Mouse (Mus musculus): ENCODE measurements at regions not wholly inside any gene's neighbourhood (a gene's known extent, or its start where the extent isn't known, plus 50 kb on each side); places are given as distances from the start of the nearest gene placed in this dataset.
A peak's percentile ranks its signal among the peaks of the same experiment; 100 is the strongest.

DNA sequence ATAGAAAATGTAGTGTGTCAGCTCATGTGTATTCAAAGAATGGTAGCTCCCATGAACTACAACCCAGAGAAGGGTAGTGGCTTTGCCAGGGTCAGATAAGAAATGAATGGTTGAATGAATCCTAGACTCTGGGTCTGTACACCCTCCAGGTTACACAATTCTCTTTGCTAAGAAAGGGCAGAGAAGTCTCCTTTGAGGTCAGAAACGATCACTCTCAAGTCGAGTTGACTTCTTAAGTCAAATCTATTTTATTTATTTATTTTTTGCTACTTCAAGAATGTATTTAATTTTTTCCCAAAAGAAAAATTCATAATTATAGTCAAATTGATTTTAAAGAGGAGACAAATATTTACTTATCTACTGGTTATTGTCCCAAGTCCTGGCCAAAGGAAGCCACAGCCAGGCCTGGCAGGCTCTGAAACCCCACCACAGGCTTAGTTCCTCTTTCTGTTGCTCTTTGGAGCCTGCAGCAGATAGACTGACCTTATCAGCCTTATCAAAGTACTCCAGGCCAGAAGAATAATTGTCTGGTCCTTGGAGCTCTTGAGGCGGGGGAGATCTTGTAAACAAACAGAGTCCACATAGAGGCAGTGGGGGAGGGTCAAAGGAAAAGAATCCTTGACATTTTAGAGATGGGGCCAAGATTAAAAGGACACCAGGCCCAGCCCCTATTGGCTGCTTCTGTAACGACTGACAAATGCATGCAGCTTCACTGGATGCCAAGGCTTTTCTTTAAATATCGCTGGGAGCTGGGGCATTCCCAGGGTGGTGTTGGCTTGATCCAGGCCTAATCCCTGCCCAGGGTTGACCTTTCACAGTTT is 104.6 kb upstream of the Jun start:
- 45% methylated on average over 5 of the region's 5 CpGs for whole genome bisulfite sequencing
- no peak overlapping the region for H3K27ac ChIP-seq (replicated peaks; ENCODE audit: low read depth, low read length)

DNA sequence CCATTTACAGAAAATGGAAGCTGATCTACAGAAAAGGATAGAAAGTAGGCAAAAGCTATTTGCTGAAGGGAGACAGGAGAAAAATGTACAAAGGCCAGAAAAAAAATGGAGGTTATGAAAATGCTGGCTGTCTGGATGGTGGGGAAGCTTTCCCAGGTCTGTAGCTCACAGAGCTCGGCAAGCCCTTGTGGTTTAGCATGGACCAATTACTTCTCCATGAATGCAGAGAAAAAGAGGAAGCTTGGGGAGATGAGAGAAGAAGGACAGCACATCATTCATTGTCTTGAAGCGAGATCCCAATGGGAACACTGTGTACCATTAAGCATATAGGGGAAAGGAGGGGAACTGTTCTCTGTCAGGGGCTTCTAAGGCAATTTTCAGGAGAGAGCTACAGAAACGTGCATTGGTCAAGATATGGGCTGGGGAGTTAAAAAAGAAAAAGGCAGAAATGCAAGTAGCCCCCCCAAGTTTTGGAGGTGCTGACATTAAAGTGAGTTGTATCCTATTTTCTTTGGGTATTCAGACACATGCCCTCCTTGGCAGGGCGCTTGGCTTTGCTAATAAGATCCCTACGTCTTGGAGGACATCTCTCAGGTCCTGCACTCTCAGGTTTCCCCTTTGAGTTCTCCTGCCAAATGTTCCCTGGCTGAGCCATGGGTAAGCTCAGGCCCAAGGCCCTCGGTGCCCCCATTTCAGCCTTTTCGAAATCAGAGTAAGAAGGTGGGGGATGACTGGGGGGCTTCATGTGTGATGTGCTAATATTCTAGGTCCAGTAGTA is 105.8 kb upstream of the Jun start:
- DNase-seq (no peak), ATAC-seq (ENCODE audit: low FRiP score, low TSS enrichment) (no peak)
- H3K4me2 ChIP-seq (ENCODE audit: low read length): no peak overlapping the region
- H3K27ac ChIP-seq (replicated peaks; ENCODE audit: low read depth, low read length): no peak overlapping the region
- H3K4me3 ChIP-seq (replicated peaks; ENCODE audit: low read depth, low read length): no peak overlapping the region
- no peaks in the 10 kb centered on the region for H3K36me3 ChIP-seq (ENCODE audit: control insufficient read depth, insufficient read depth, low read length)
- no peak overlapping the region for H3K9ac ChIP-seq (replicated peaks; ENCODE audit: low read length)
- 84% methylated on average over 7 of the region's 7 CpGs for WGBS
- no peaks in the 10 kb centered on the region for H3K9me3 ChIP-seq (ENCODE audit: control insufficient read depth, low read length)
- peaks cover 5% of the 10 kb centered on the region; the same call in 1 of the 2 replicates for H3K4me1 ChIP-seq (ENCODE audit: control insufficient read depth, insufficient read depth, low read length)
- H3K27me3 ChIP-seq (ENCODE audit: control insufficient read depth, insufficient read depth, low read length): no peaks in the 10 kb centered on the region

More for the DNA sequence above, 104.6 kb upstream of the Jun start:
- no peak for DNase-seq
- no peak overlapping the region for H3K4me2 ChIP-seq (ENCODE audit: low read length)
- no peak overlapping the region for H3K9ac ChIP-seq (replicated peaks; ENCODE audit: low read length)
- H3K4me1 ChIP-seq (ENCODE audit: control insufficient read depth, insufficient read depth, low read length): peaks cover 3% of the 10 kb centered on the region; the same call in 1 of the 2 replicates
- ATAC-seq (ENCODE audit: low FRiP score, low TSS enrichment): no peak
- no peak overlapping the region for H3K4me3 ChIP-seq (replicated peaks; ENCODE audit: low read depth, low read length)
- H3K9me3 ChIP-seq (ENCODE audit: control insufficient read depth, low read length): no peaks in the 10 kb centered on the region
- no peaks in the 10 kb centered on the region for H3K36me3 ChIP-seq (ENCODE audit: control insufficient read depth, insufficient read depth, low read length)
- no peaks in the 10 kb centered on the region for H3K27me3 ChIP-seq (ENCODE audit: control insufficient read depth, insufficient read depth, low read length)

- Histone ChIP-seq H3K4me2 (ENCODE audit: low read length) (no peak overlapping the region), H3K9ac (replicated peaks; ENCODE audit: low read length) (no peak overlapping the region), H3K36me3 (ENCODE audit: control insufficient read depth, insufficient read depth, low read length) (no peaks in the 10 kb centered on the region), H3K4me1 (ENCODE audit: control insufficient read depth, insufficient read depth, low read length) (peaks cover 5% of the 10 kb centered on the region; the same call in 1 of the 2 replicates), H3K9me3 (ENCODE audit: control insufficient read depth, low read length) (no peaks in the 10 kb centered on the region), H3K4me3 (replicated peaks; ENCODE audit: low read depth, low read length) (no peak overlapping the region), H3K27ac (replicated peaks; ENCODE audit: low read depth, low read length) (no peak overlapping the region), H3K27me3 (ENCODE audit: control insufficient read depth, insufficient read depth, low read length) (no peaks in the 10 kb centered on the region)
- 84% methylated on average over 6 of the region's 6 CpGs for WGBS
- DNase-seq: no peak
- ATAC-seq (ENCODE audit: low FRiP score, low TSS enrichment): no peak
Measured at GRCm38 (mm10) chr4:95158632-95159424, 106.8 kb upstream of the Jun start.

DNA sequence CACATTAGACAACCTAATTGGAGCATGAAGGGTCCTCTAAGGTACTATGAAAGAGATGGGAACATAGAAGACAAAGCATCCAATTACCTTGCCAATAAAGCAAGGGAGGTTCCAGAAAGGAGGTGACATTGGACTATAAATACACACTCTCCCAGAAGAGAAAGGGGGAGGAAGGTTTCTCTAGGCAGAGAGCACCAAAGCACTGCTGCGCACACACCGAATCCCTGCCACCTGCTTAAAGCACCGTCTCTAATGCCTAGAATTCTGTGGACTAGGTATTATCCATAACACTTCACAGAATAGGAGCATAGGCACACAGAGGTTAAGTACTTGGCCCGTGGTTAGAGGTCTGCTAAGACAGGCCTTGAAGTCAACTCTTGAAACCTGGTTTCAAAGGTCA is 107.8 kb upstream of the Jun start:
- WGBS: 91% methylated on average over 4 of the region's 4 CpGs

GRCm38 (mm10) chr4:95160465-95160864 is 108.4 kb upstream of the Jun start:
- Histone ChIP-seq H3K4me3 (replicated peaks; ENCODE audit: low read depth, low read length) (peak overlapping the region; percentile 42; the same call in 1 of the 2 replicates), H3K27me3 (ENCODE audit: control insufficient read depth, insufficient read depth, low read length) (no peaks in the 10 kb centered on the region), H3K9ac (replicated peaks; ENCODE audit: low read length) (no peak overlapping the region), H3K4me2 (ENCODE audit: low read length) (peak overlapping the region; percentile 65), H3K9me3 (ENCODE audit: control insufficient read depth, low read length) (no peaks in the 10 kb centered on the region), H3K36me3 (ENCODE audit: control insufficient read depth, insufficient read depth, low read length) (no peaks in the 10 kb centered on the region), H3K27ac (replicated peaks; ENCODE audit: low read depth, low read length) (no peak overlapping the region), H3K4me1 (ENCODE audit: control insufficient read depth, insufficient read depth, low read length) (peaks cover 5% of the 10 kb centered on the region; the same call in 1 of the 2 replicates)
- ATAC-seq (ENCODE audit: low FRiP score, low TSS enrichment): no peak
- WGBS: 84% methylated on average over 3 of the region's 3 CpGs
- no peak for DNase-seq

More for the DNA sequence above, 107.8 kb upstream of the Jun start:
- ATAC-seq (ENCODE audit: low FRiP score, low TSS enrichment) (no peak), DNase-seq (no peak)
- Histone ChIP-seq H3K4me3 (replicated peaks; ENCODE audit: low read depth, low read length) (no peak overlapping the region), H3K36me3 (ENCODE audit: control insufficient read depth, insufficient read depth, low read length) (no peaks in the 10 kb centered on the region), H3K27me3 (ENCODE audit: control insufficient read depth, insufficient read depth, low read length) (no peaks in the 10 kb centered on the region), H3K4me1 (ENCODE audit: control insufficient read depth, insufficient read depth, low read length) (peaks cover 5% of the 10 kb centered on the region; the same call in 1 of the 2 replicates), H3K9ac (replicated peaks; ENCODE audit: low read length) (no peak overlapping the region), H3K9me3 (ENCODE audit: control insufficient read depth, low read length) (no peaks in the 10 kb centered on the region), H3K4me2 (ENCODE audit: low read length) (no peak overlapping the region), H3K27ac (replicated peaks; ENCODE audit: low read depth, low read length) (no peak overlapping the region)

DNA sequence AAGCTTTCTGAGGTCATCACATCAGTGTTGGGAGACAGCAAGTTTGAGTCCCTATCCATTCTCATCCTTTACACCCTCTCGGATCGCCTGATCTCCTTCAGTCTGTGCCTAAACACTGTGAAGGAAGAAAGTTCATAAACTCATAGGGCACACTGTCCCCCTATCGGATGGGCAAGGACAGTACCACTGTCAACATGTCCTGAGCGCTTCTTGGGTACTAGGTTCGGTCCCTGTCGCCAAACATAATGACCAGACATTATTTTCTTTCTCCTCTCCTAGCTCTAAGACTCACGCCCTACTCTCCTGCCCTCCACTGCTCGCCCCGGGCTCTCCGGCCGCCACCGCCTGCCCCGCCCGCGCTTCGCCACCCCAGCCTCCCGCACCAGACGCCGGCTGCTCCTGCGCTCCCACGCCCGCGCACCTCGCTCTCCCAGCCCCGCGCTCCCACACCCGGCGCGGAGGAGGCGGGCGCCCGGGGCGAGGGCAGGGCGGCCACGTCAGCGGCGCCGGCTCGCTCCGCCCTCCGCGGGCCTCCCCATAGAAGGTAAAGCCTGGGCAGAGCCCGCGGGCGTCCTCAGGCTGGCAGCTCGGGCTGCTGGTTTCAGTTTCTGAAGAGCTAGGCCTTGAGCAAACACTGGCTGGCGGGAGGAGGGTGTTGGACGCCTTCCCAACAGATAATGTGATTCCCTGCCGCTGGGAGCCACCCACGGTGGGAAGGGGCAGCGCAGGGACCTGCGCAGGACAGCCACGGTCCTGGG is 109.1 kb upstream of the Jun start:
- Histone ChIP-seq H3K4me2 (ENCODE audit: low read length) (peak overlapping the region; percentile 65), H3K4me3 (replicated peaks; ENCODE audit: low read depth, low read length) (peak overlapping the region; percentile 42), H3K4me1 (ENCODE audit: control insufficient read depth, insufficient read depth, low read length) (peaks cover 5% of the 10 kb centered on the region; the same call in 1 of the 2 replicates), H3K9ac (replicated peaks; ENCODE audit: low read length) (peak overlapping the region; percentile 57), H3K27me3 (ENCODE audit: control insufficient read depth, insufficient read depth, low read length) (no peaks in the 10 kb centered on the region), H3K27ac (replicated peaks; ENCODE audit: low read depth, low read length) (peak overlapping the region; percentile 74), H3K36me3 (ENCODE audit: control insufficient read depth, insufficient read depth, low read length) (no peaks in the 10 kb centered on the region), H3K9me3 (ENCODE audit: control insufficient read depth, low read length) (no peaks in the 10 kb centered on the region)
- whole genome bisulfite sequencing: under 1% methylated on average over 53 of the region's 53 CpGs
- DNase-seq (peak; percentile 89), ATAC-seq (ENCODE audit: low FRiP score, low TSS enrichment) (peak; percentile 92)

DNA sequence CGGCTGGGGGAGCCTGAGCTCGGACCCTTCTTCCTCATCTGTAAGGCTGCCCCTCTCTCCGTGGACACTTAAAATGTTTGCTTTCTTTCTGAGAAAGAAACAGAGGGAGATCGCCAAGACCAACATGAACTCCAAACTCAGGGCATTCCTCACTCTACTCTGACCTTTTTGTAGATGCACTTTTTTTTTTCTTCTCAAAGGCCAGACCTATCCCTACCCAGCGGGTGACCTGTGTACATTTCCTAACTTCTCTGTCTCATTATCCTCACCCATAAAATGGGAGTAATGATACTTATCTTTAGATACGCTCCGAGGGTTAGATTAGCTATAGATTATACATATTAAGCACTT is 109.6 kb upstream of the Jun start:
- Histone ChIP-seq H3K9me3 (ENCODE audit: control insufficient read depth, low read length) (no peaks in the 10 kb centered on the region), H3K4me2 (ENCODE audit: low read length) (peak overlapping the region; percentile 65), H3K27ac (replicated peaks; ENCODE audit: low read depth, low read length) (peak overlapping the region; percentile 74), H3K4me3 (replicated peaks; ENCODE audit: low read depth, low read length) (peak overlapping the region; percentile 42), H3K9ac (replicated peaks; ENCODE audit: low read length) (peak overlapping the region; percentile 57), H3K27me3 (ENCODE audit: control insufficient read depth, insufficient read depth, low read length) (no peaks in the 10 kb centered on the region), H3K36me3 (ENCODE audit: control insufficient read depth, insufficient read depth, low read length) (no peaks in the 10 kb centered on the region), H3K4me1 (ENCODE audit: control insufficient read depth, insufficient read depth, low read length) (peaks cover 5% of the 10 kb centered on the region; the same call in 1 of the 2 replicates)
- DNase-seq: no peak
- ATAC-seq (ENCODE audit: low FRiP score, low TSS enrichment): peak; percentile 12; the same call in 1 of the 2 replicates
- 24% methylated on average over 7 of the region's 7 CpGs for WGBS

All from midbrain, embryonic 14.5 days (tissue).